In genomic region chr9:65635766-65636165, GRCm38 (mm10) we compare ENCODE assay signal across 12 mouse cellular contexts. TPM values are rescaled to one million over a fixed set of nuclear protein-coding genes. Genes with fewer than 3 reads are reported as not detected.
"Had no signal": no experiment of that assay in that cellular context is flagged by ENCODE, and none has a peak within 500 bp of the region (broad histone marks: within the 10 kb centered on the region; RNA-seq: fewer than 3 reads in every experiment).

No protein-coding gene starts in this region.

- H3K27ac ChIP-seq: limb, embryonic 13.5 days; liver, embryonic 14.5 days; midbrain, embryonic 12.5 days; neural tube, embryonic 15.5 days had no signal

- DNase-seq: kidney, adult 8-10 months; kidney, postnatal 36 days; left cerebral cortex, postnatal 4 days; lung, adult 18-20 months; right cerebral cortex, adult 18-20 months; right cerebral cortex, postnatal 25 days; thymus, postnatal 4 days had no signal

- H3K4me3 ChIP-seq: limb, embryonic 13.5 days; midbrain, embryonic 12.5 days; neural tube, embryonic 15.5 days had no signal

- H3K4me2 ChIP-seq: limb, embryonic 13.5 days; midbrain, embryonic 12.5 days; neural tube, embryonic 15.5 days had no signal

- H3K9ac ChIP-seq: limb, embryonic 13.5 days; liver, embryonic 14.5 days; midbrain, embryonic 12.5 days; neural tube, embryonic 15.5 days had no signal

- H3K9me3 ChIP-seq: limb, embryonic 13.5 days; midbrain, embryonic 12.5 days; neural tube, embryonic 15.5 days had no signal

- H3K36me3 ChIP-seq: limb, embryonic 13.5 days; midbrain, embryonic 12.5 days; neural tube, embryonic 15.5 days had no signal

RNA-seq across cellular contexts. Expression of gene Pif1, which starts 48.8 kb away (rescaled TPM):
- total RNA-seq: liver, adult 2 months had no signal
